Mouse (Mus musculus): ENCODE data around the gene BC048562. TPM values are rescaled to one million over a fixed set of nuclear protein-coding genes. Genes with fewer than 3 reads are reported as not detected.

Gene BC048562
- polyA plus RNA-seq, 1 experiment, result 100 TPM

GRCm38 (mm10) chr9:108455747-108456571 lies 19.7 kb downstream of the BC048562 start:
- H3K36me3 ChIP-seq (ENCODE audit: control insufficient read depth, insufficient read depth, low read length), result no peaks in the 10 kb centered on the region
- H3K4me1 ChIP-seq (ENCODE audit: control insufficient read depth, insufficient read depth, low read length), result peaks cover 12% of the 10 kb centered on the region
- TF ChIP-seq CTCF (IDR thresholded peaks at IDR 0.05; ENCODE audit: control insufficient read depth, insufficient read depth, insufficient replicate concordance, low read depth, low read length), result no peak
- TF ChIP-seq POLR2A (IDR thresholded peaks at IDR 0.05; ENCODE audit: control insufficient read depth, low read depth, low read length), result no peak
- no peaks in the 10 kb centered on the region for H3K27me3 ChIP-seq (ENCODE audit: control insufficient read depth, insufficient read depth, low read length)
- no peak overlapping the region for H3K4me3 ChIP-seq (ENCODE audit: control insufficient read depth, low read depth, low read length)
- H3K27ac ChIP-seq (ENCODE audit: control insufficient read depth, insufficient read depth, low read depth, low read length), result no peak overlapping the region

GRCm38 (mm10) chr9:108456953-108457352 lies 20.7 kb downstream of the BC048562 start:
- peaks cover 15% of the 10 kb centered on the region for H3K4me1 ChIP-seq (ENCODE audit: control insufficient read depth, insufficient read depth, low read length)
- no peak overlapping the region for H3K4me3 ChIP-seq (ENCODE audit: control insufficient read depth, low read depth, low read length)
- no peaks in the 10 kb centered on the region for H3K27me3 ChIP-seq (ENCODE audit: control insufficient read depth, insufficient read depth, low read length)
- H3K36me3 ChIP-seq (ENCODE audit: control insufficient read depth, insufficient read depth, low read length), result no peaks in the 10 kb centered on the region
- H3K27ac ChIP-seq (ENCODE audit: control insufficient read depth, insufficient read depth, low read depth, low read length), result no peak overlapping the region
- TF ChIP-seq CTCF (IDR thresholded peaks at IDR 0.05; ENCODE audit: control insufficient read depth, insufficient read depth, insufficient replicate concordance, low read depth, low read length) (no peak), POLR2A (IDR thresholded peaks at IDR 0.05; ENCODE audit: control insufficient read depth, low read depth, low read length) (no peak)

GRCm38 (mm10) chr9:108459939-108460318 lies 23.6 kb downstream of the BC048562 start:
- Histone ChIP-seq H3K27me3 (ENCODE audit: control insufficient read depth, insufficient read depth, low read length) (no peaks in the 10 kb centered on the region), H3K4me3 (ENCODE audit: control insufficient read depth, low read depth, low read length) (peak overlapping the region; percentile 90), H3K36me3 (ENCODE audit: control insufficient read depth, insufficient read depth, low read length) (no peaks in the 10 kb centered on the region), H3K4me1 (ENCODE audit: control insufficient read depth, insufficient read depth, low read length) (peaks cover 20% of the 10 kb centered on the region), H3K27ac (ENCODE audit: control insufficient read depth, insufficient read depth, low read depth, low read length) (peak overlapping the region; percentile 16; the same call in 1 of the 2 replicates)
- TF ChIP-seq POLR2A (IDR thresholded peaks at IDR 0.05; ENCODE audit: control insufficient read depth, low read depth, low read length), result no peak

GRCm38 (mm10) chr9:108460319-108461178 lies 24.3 kb downstream of the BC048562 start, which contains the start of gene Ccdc71:
Ccdc71 (plus strand) TSS chr9:108460527.
- no peaks in the 10 kb centered on the region for H3K36me3 ChIP-seq (ENCODE audit: control insufficient read depth, insufficient read depth, low read length)
- peak within 1 kb of the TSS; percentile 90 for H3K4me3 ChIP-seq (ENCODE audit: control insufficient read depth, low read depth, low read length)
- H3K27ac ChIP-seq (ENCODE audit: control insufficient read depth, insufficient read depth, low read depth, low read length), result peak within 1 kb of the TSS; percentile 84
- TF ChIP-seq CTCF (IDR thresholded peaks at IDR 0.05; ENCODE audit: control insufficient read depth, insufficient read depth, insufficient replicate concordance, low read depth, low read length), result no peak
- peak; percentile 81 for TF ChIP-seq POLR2A (IDR thresholded peaks at IDR 0.05; ENCODE audit: control insufficient read depth, low read depth, low read length)
- peaks cover 20% of the 10 kb centered on the region for H3K4me1 ChIP-seq (ENCODE audit: control insufficient read depth, insufficient read depth, low read length)
- no peaks in the 10 kb centered on the region for H3K27me3 ChIP-seq (ENCODE audit: control insufficient read depth, insufficient read depth, low read length)

GRCm38 (mm10) chr9:108461181-108461631 lies 24.9 kb downstream of the BC048562 start, which contains the start of gene Klhdc8b:
Klhdc8b (minus strand) TSS chr9:108461581.
- Histone ChIP-seq H3K4me1 (ENCODE audit: control insufficient read depth, insufficient read depth, low read length) (peaks cover 20% of the 10 kb centered on the region), H3K27me3 (ENCODE audit: control insufficient read depth, insufficient read depth, low read length) (no peaks in the 10 kb centered on the region), H3K27ac (ENCODE audit: control insufficient read depth, insufficient read depth, low read depth, low read length) (peak within 1 kb of the TSS; percentile 84), H3K4me3 (ENCODE audit: control insufficient read depth, low read depth, low read length) (peak within 1 kb of the TSS; percentile 90), H3K36me3 (ENCODE audit: control insufficient read depth, insufficient read depth, low read length) (no peaks in the 10 kb centered on the region)
- TF ChIP-seq POLR2A (IDR thresholded peaks at IDR 0.05; ENCODE audit: control insufficient read depth, low read depth, low read length), result no peak
- TF ChIP-seq CTCF (IDR thresholded peaks at IDR 0.05; ENCODE audit: control insufficient read depth, insufficient read depth, insufficient replicate concordance, low read depth, low read length), result no peak

GRCm38 (mm10) chr9:108461675-108462074 lies 25.4 kb downstream of the BC048562 start:
- Histone ChIP-seq H3K27me3 (ENCODE audit: control insufficient read depth, insufficient read depth, low read length) (no peaks in the 10 kb centered on the region), H3K27ac (ENCODE audit: control insufficient read depth, insufficient read depth, low read depth, low read length) (peak overlapping the region; percentile 84), H3K36me3 (ENCODE audit: control insufficient read depth, insufficient read depth, low read length) (no peaks in the 10 kb centered on the region), H3K4me1 (ENCODE audit: control insufficient read depth, insufficient read depth, low read length) (peaks cover 20% of the 10 kb centered on the region), H3K4me3 (ENCODE audit: control insufficient read depth, low read depth, low read length) (peak overlapping the region; percentile 90)
- TF ChIP-seq POLR2A (IDR thresholded peaks at IDR 0.05; ENCODE audit: control insufficient read depth, low read depth, low read length) (no peak), CTCF (IDR thresholded peaks at IDR 0.05; ENCODE audit: control insufficient read depth, insufficient read depth, insufficient replicate concordance, low read depth, low read length) (no peak)

- no peaks in the 10 kb centered on the region for H3K27me3 ChIP-seq (ENCODE audit: control insufficient read depth, insufficient read depth, low read length)
- H3K4me3 ChIP-seq (ENCODE audit: control insufficient read depth, low read depth, low read length), result no peak overlapping the region
- no peaks in the 10 kb centered on the region for H3K36me3 ChIP-seq (ENCODE audit: control insufficient read depth, insufficient read depth, low read length)
- H3K27ac ChIP-seq (ENCODE audit: control insufficient read depth, insufficient read depth, low read depth, low read length), result peak overlapping the region; percentile 84
- no peak for TF ChIP-seq CTCF (IDR thresholded peaks at IDR 0.05; ENCODE audit: control insufficient read depth, insufficient read depth, insufficient replicate concordance, low read depth, low read length)
- peak; percentile 59; the same call in 1 of the 2 replicates for TF ChIP-seq POLR2A (IDR thresholded peaks at IDR 0.05; ENCODE audit: control insufficient read depth, low read depth, low read length)
- H3K4me1 ChIP-seq (ENCODE audit: control insufficient read depth, insufficient read depth, low read length), result peaks cover 20% of the 10 kb centered on the region
Measured at GRCm38 (mm10) chr9:108462192-108462591, 25.9 kb downstream of the BC048562 start.
